Mouse (Mus musculus): ENCODE results near the gene Gm29776. TPM values are rescaled to one million over a fixed set of nuclear protein-coding genes. Genes with fewer than 3 reads are reported as not detected.

Gene Gm29776
- 0.26 and 0.71 TPM in 2 replicates for polyA plus RNA-seq (2012; rRNA removed)

GRCm38 (mm10) chr14:54698733-54699132, at the start of gene Gm29776:
Gene Gm29776 (minus strand): TSS chr14:54698833.

GRCm38 (mm10) chr14:54712074-54712473, 13.4 kb upstream of the Gm29776 start, which contains the start of gene Cebpe:
Gene Cebpe (minus strand): TSS chr14:54712174.

GRCm38 (mm10) chr14:54686522-54687143, 12.0 kb downstream of the Gm29776 start, which contains the start of gene Acin1:
Gene Acin1 (minus strand): TSS chr14:54686931.

GRCm38 (mm10) chr14:54686063-54686521, 12.5 kb downstream of the Gm29776 start, which contains the start of gene 1700123O20Rik:
Gene 1700123O20Rik (plus strand): TSS chr14:54686216.

Other genes starting within 250 kb of the Gm29776 start
- gene Lrp10, start 234.7 kb downstream of the Gm29776 start, polyA plus RNA-seq (2012; rRNA removed), result 183 and 195 TPM in 2 replicates
- 5.3 and 7.4 TPM in 2 replicates for gene Rem2, start 222.7 kb downstream of the Gm29776 start, polyA plus RNA-seq (2012; rRNA removed)
- 26.2 and 38.4 TPM in 2 replicates for gene Prmt5, start 181.3 kb downstream of the Gm29776 start, polyA plus RNA-seq (2012; rRNA removed)
- gene Haus4, start 144.2 kb downstream of the Gm29776 start, polyA plus RNA-seq (2012; rRNA removed), result 18.1 and 26.5 TPM in 2 replicates
- gene Ajuba, start 121.3 kb downstream of the Gm29776 start, polyA plus RNA-seq (2012; rRNA removed), result 36.7 and 50.0 TPM in 2 replicates
- gene 4931414P19Rik, start 92.8 kb downstream of the Gm29776 start, polyA plus RNA-seq (2012; rRNA removed), result 6.8 and 9.0 TPM in 2 replicates
- gene Psmb5, start 80.8 kb downstream of the Gm29776 start, polyA plus RNA-seq (2012; rRNA removed), result 210 and 317 TPM in 2 replicates
- 0.20 and 0.33 TPM in 2 replicates for gene Psmb11, start 77.4 kb downstream of the Gm29776 start, polyA plus RNA-seq (2012; rRNA removed)
- not detected in 2 replicates for gene Gm17606, start 57.9 kb downstream of the Gm29776 start, polyA plus RNA-seq (2012; rRNA removed)
- 16.8 and 16.9 TPM in 2 replicates for gene Cdh24, start 57.5 kb downstream of the Gm29776 start, polyA plus RNA-seq (2012; rRNA removed)
- gene 1700123O20Rik, start 12.6 kb downstream of the Gm29776 start, polyA plus RNA-seq (2012; rRNA removed), result 72.7 and 96.5 TPM in 2 replicates
- 165 and 172 TPM in 2 replicates for gene Acin1, start 11.9 kb downstream of the Gm29776 start, polyA plus RNA-seq (2012; rRNA removed)
- 2.2 and 2.5 TPM in 2 replicates for gene Cebpe, start 13.3 kb upstream of the Gm29776 start, polyA plus RNA-seq (2012; rRNA removed)
- 70.9 and 104 TPM in 2 replicates for gene Slc7a8, start 83.1 kb upstream of the Gm29776 start, polyA plus RNA-seq (2012; rRNA removed)
- gene Rnf212b, start 115.3 kb upstream of the Gm29776 start, polyA plus RNA-seq (2012; rRNA removed), result 0.19 and 0.30 TPM in 2 replicates
- gene Homez, start 172.1 kb upstream of the Gm29776 start, polyA plus RNA-seq (2012; rRNA removed), result 6.3 and 8.0 TPM in 2 replicates
- gene Ppp1r3e, start 178.7 kb upstream of the Gm29776 start, polyA plus RNA-seq (2012; rRNA removed), result 34.3 and 54.4 TPM in 2 replicates
- 48.5 and 61.4 TPM in 2 replicates for gene Bcl2l2, start 184.5 kb upstream of the Gm29776 start, polyA plus RNA-seq (2012; rRNA removed)
- gene Gm20521, start 184.6 kb upstream of the Gm29776 start, polyA plus RNA-seq (2012; rRNA removed), result 14.1 and 17.9 TPM in 2 replicates
- 120 and 167 TPM in 2 replicates for gene Pabpn1, start 193.7 kb upstream of the Gm29776 start, polyA plus RNA-seq (2012; rRNA removed)
- gene Slc22a17, start 214.3 kb upstream of the Gm29776 start, polyA plus RNA-seq (2012; rRNA removed), result 262 and 375 TPM in 2 replicates
- gene Efs, start 227.3 kb upstream of the Gm29776 start, polyA plus RNA-seq (2012; rRNA removed), result 66.5 and 92.1 TPM in 2 replicates
- gene Il25, start 233.9 kb upstream of the Gm29776 start, polyA plus RNA-seq (2012; rRNA removed), result 0.97 and 1.7 TPM in 2 replicates
- 2.8 and 5.0 TPM in 2 replicates for gene Cmtm5, start 237.4 kb upstream of the Gm29776 start, polyA plus RNA-seq (2012; rRNA removed)